Mouse (Mus musculus) c-Kit-positive CD71-positive TER-119-positive erythroid progenitor cells, embryonic 14.5 days (primary cell): ENCODE measurements around the gene Plekhg4.

ENCODE experiments used
- DNase-seq: peaks from one replicate; pipeline ENCODE4 v3.0.0-alpha.2; 2013; ENCODE audit warnings: low spot score

Plekhg4 gene

GRCm38 (mm10) chr8:105373032-105373431 lies at the start of gene Plekhg4:
Plekhg4 (plus strand) TSS chr8:105373274.
- DNase-seq: no peak

GRCm38 (mm10) chr8:105325641-105326093 lies 47.4 kb upstream of the Plekhg4 start:
- DNase-seq: no peak

- DNase-seq: peak; percentile 97
These were observed 46.9 kb upstream of the Plekhg4 start, which contains the start of the genes Lrrc29 and Tmem208 for GRCm38 (mm10) chr8:105326141-105326672. Lrrc29 (minus strand) TSS chr8:105326278. Tmem208 (plus strand) TSS chr8:105326354.

- no peak for DNase-seq
These were observed 46.1 kb upstream of the Plekhg4 start for GRCm38 (mm10) chr8:105326968-105327367.

GRCm38 (mm10) chr8:105330325-105330724 lies 42.7 kb upstream of the Plekhg4 start:
- no peak for DNase-seq

- DNase-seq: no peak
These were observed 41.6 kb upstream of the Plekhg4 start for GRCm38 (mm10) chr8:105331469-105331868.

- DNase-seq: no peak
These were observed 41.1 kb upstream of the Plekhg4 start for GRCm38 (mm10) chr8:105331931-105332330.

GRCm38 (mm10) chr8:105332523-105332922 lies 40.6 kb upstream of the Plekhg4 start:
- DNase-seq: no peak

- DNase-seq: no peak
These were observed 36.5 kb upstream of the Plekhg4 start for GRCm38 (mm10) chr8:105336373-105337130.

- no peak for DNase-seq
These were observed 34.1 kb upstream of the Plekhg4 start for GRCm38 (mm10) chr8:105338992-105339391.

GRCm38 (mm10) chr8:105339886-105340635 lies 33.0 kb upstream of the Plekhg4 start:
- no peak for DNase-seq

- no peak for DNase-seq
These were observed 31.7 kb upstream of the Plekhg4 start for GRCm38 (mm10) chr8:105341399-105341798.

- DNase-seq: no peak
These were observed 30.3 kb upstream of the Plekhg4 start for GRCm38 (mm10) chr8:105342768-105343167.

GRCm38 (mm10) chr8:105343791-105344574 lies 29.1 kb upstream of the Plekhg4 start:
- DNase-seq: no peak

- no peak for DNase-seq
These were observed 27.8 kb upstream of the Plekhg4 start for GRCm38 (mm10) chr8:105345061-105345975.

GRCm38 (mm10) chr8:105346611-105347427 lies 26.3 kb upstream of the Plekhg4 start:
- no peak for DNase-seq

- peak; percentile 89 for DNase-seq
These were observed 25.4 kb upstream of the Plekhg4 start, which contains the start of gene Fhod1 for GRCm38 (mm10) chr8:105347428-105348221. Fhod1 (minus strand) TSS chr8:105347953.

- DNase-seq: no peak
These were observed 24.5 kb upstream of the Plekhg4 start, which contains the start of gene Slc9a5 for GRCm38 (mm10) chr8:105348450-105349095. Slc9a5 (plus strand) TSS chr8:105348843.
